Mouse (Mus musculus): Measurements from ENCODE around the gene Map3k4. TPM values are rescaled to one million over a fixed set of nuclear protein-coding genes. Genes with fewer than 3 reads are reported as not detected.
"Not testable (repeated sequence)": the region's sequence is repeated elsewhere in the genome, so short reads cannot be mapped to it uniquely, and the experiment has no call there.

The Map3k4 gene
- polyA plus RNA-seq, 2 experiments: 5.0 to 9.6 TPM

DNA sequence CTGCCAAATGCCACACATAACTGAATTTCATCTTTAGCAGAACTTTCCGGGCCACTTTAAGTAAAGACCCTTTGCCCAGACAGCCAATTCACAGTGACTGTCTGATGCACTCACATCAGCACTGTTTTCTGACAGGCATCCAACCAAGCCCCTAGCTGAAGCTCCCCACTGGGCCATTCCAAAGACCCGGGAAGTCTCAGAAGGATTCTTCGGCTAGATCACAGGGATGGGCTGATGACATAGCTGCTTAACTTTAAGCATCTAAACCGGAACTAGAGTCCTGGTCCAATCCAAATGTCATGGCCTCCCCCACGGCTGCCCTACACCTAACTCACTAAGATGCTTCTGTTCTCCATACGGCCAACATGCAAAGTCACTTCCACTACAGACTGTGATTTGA lies 25.0 kb downstream of the Map3k4 start:
- WGBS (ENCODE audit: insufficient replicate concordance): 71% methylated on average over 6 of the region's 6 CpGs
- DNase-seq (ENCODE audit: low read depth in 3 of 3, low spot score in 3 of 3) (no peak), ATAC-seq (ENCODE audit: insufficient read depth) (no peak)
- H3K9me3 ChIP-seq (ENCODE audit: control insufficient read depth, low read length): no peaks in the 10 kb centered on the region
- H3K4me2 ChIP-seq (ENCODE audit: low read depth): no peak overlapping the region
- no peaks in the 10 kb centered on the region for H3K36me3 ChIP-seq (replicated peaks; ENCODE audit: control insufficient read depth, insufficient read depth, low read depth)
- no peak overlapping the region for H3K9ac ChIP-seq (replicated peaks)
- TF ChIP-seq CTCF (IDR thresholded peaks at IDR 0.05; ENCODE audit: low read depth): no peak
- TF ChIP-seq EP300 (IDR thresholded peaks at IDR 0.05; ENCODE audit: low read depth): no peak
- no peak overlapping the region for H3K27ac ChIP-seq
- no peaks in the 10 kb centered on the region for H3K27me3 ChIP-seq (ENCODE audit: control insufficient read depth, insufficient read depth, low read length)
- H3K4me1 ChIP-seq (replicated peaks; ENCODE audit: control insufficient read depth in 2 of 2, insufficient read depth in 2 of 2, low read length in 1 of 2): no peaks in the 10 kb centered on the region
- no peak overlapping the region for H3K4me3 ChIP-seq (ENCODE audit: insufficient read depth in 1 of 2, low read depth in 2 of 2, low read length in 2 of 2)

DNA sequence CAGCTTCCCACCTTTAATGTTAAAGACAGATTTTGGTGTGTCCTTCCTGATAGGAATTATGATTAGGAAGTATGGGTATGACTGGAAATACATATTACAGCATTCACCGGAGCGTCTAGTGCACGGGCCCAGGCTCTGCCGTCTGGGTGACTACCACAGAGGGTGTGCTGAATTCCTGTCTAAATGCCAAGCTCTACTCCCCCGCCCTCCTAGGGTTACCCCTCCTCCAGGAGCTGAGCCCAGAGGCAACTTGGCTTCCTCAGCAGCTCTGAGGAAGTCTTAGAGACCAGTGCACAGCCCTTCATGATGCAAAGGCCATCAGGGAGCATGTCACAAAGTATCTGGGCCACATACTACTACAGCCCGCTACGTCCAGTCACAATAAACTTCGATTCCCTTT lies 25.7 kb downstream of the Map3k4 start:
- DNase-seq (ENCODE audit: low read depth in 3 of 3, low spot score in 3 of 3): no peak
- Histone ChIP-seq H3K27me3 (ENCODE audit: control insufficient read depth, insufficient read depth, low read length) (no peaks in the 10 kb centered on the region), H3K4me3 (ENCODE audit: insufficient read depth in 1 of 2, low read depth in 2 of 2, low read length in 2 of 2) (no peak overlapping the region), H3K27ac (no peak overlapping the region), H3K4me1 (replicated peaks; ENCODE audit: control insufficient read depth in 2 of 2, insufficient read depth in 2 of 2, low read length in 1 of 2) (no peaks in the 10 kb centered on the region), H3K4me2 (ENCODE audit: low read depth) (no peak overlapping the region), H3K9ac (replicated peaks) (no peak overlapping the region), H3K36me3 (replicated peaks; ENCODE audit: control insufficient read depth, insufficient read depth, low read depth) (no peaks in the 10 kb centered on the region), H3K9me3 (ENCODE audit: control insufficient read depth, low read length) (no peaks in the 10 kb centered on the region)
- 86% methylated on average over 8 of the region's 8 CpGs for WGBS (ENCODE audit: insufficient replicate concordance)
- ATAC-seq (ENCODE audit: insufficient read depth): no peak
- no peak for TF ChIP-seq EP300 (IDR thresholded peaks at IDR 0.05; ENCODE audit: low read depth)
- TF ChIP-seq CTCF (IDR thresholded peaks at IDR 0.05; ENCODE audit: low read depth): no peak

DNA sequence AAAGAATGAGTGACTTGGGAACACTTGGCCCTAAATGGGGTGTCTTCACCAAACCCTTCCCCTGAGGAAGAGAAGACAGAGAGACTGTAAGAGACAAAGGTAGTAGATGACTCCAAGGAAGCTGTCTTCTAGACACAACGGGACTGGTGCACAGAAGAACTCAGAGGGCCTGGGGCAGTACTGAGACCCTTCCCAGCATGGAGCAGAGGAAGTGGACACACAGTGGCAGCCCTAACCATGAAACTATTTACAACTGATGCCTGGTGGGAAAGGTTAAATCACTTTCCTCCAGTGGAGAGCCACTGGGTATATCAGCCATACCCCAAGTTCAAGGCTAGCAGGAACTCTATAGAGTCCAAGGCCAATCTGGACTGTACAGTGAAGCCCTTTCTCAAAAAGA lies 26.2 kb downstream of the Map3k4 start:
- ATAC-seq (ENCODE audit: insufficient read depth): no peak
- Histone ChIP-seq H3K4me1 (replicated peaks; ENCODE audit: control insufficient read depth in 2 of 2, insufficient read depth in 2 of 2, low read length in 1 of 2) (no peaks in the 10 kb centered on the region), H3K4me3 (ENCODE audit: insufficient read depth in 1 of 2, low read depth in 2 of 2, low read length in 2 of 2) (no peak overlapping the region), H3K27me3 (ENCODE audit: control insufficient read depth, insufficient read depth, low read length) (no peaks in the 10 kb centered on the region), H3K9me3 (ENCODE audit: control insufficient read depth, low read length) (no peaks in the 10 kb centered on the region), H3K9ac (replicated peaks) (no peak overlapping the region), H3K4me2 (ENCODE audit: low read depth) (no peak overlapping the region), H3K36me3 (replicated peaks; ENCODE audit: control insufficient read depth, insufficient read depth, low read depth) (no peaks in the 10 kb centered on the region), H3K27ac (no peak overlapping the region)
- TF ChIP-seq CTCF (IDR thresholded peaks at IDR 0.05; ENCODE audit: low read depth) (no peak), EP300 (IDR thresholded peaks at IDR 0.05; ENCODE audit: low read depth) (no peak)
- DNase-seq (ENCODE audit: low read depth in 3 of 3, low spot score in 3 of 3): no peak
- 79% methylated on average over 1 of the region's 1 CpGs for WGBS (ENCODE audit: insufficient replicate concordance)

DNA sequence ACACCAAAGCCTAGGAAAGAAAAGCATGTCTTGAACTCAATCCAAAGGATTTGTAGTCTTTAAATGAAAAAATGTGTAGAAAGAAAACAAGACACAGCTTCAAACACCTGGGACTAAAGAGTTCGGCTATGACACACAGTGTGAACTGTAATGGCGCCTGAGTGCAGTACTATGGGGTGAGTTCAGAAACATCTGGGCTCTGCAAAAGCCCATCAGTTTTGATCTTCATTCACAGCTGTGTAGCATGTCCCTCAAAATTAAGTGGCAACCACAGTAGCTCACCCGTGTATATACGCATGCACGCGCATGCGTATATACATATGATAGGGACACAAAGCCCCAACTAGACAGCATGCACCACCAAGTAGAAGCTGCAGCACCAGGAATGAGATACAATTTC lies 27.4 kb downstream of the Map3k4 start:
- Histone ChIP-seq H3K4me2 (ENCODE audit: low read depth) (no peak overlapping the region), H3K9me3 (ENCODE audit: control insufficient read depth, low read length) (no peaks in the 10 kb centered on the region), H3K27me3 (ENCODE audit: control insufficient read depth, insufficient read depth, low read length) (no peaks in the 10 kb centered on the region), H3K36me3 (replicated peaks; ENCODE audit: control insufficient read depth, insufficient read depth, low read depth) (no peaks in the 10 kb centered on the region), H3K9ac (replicated peaks) (no peak overlapping the region), H3K4me3 (ENCODE audit: insufficient read depth in 1 of 2, low read depth in 2 of 2, low read length in 2 of 2) (no peak overlapping the region), H3K27ac (no peak overlapping the region), H3K4me1 (replicated peaks; ENCODE audit: control insufficient read depth in 2 of 2, insufficient read depth in 2 of 2, low read length in 1 of 2) (no peaks in the 10 kb centered on the region)
- WGBS (ENCODE audit: insufficient replicate concordance): 87% methylated on average over 7 of the region's 7 CpGs
- no peak for TF ChIP-seq CTCF (IDR thresholded peaks at IDR 0.05; ENCODE audit: low read depth)
- no peak for TF ChIP-seq EP300 (IDR thresholded peaks at IDR 0.05; ENCODE audit: low read depth)
- no peak for DNase-seq (ENCODE audit: low read depth in 3 of 3, low spot score in 3 of 3)
- no peak for ATAC-seq (ENCODE audit: insufficient read depth)

DNA sequence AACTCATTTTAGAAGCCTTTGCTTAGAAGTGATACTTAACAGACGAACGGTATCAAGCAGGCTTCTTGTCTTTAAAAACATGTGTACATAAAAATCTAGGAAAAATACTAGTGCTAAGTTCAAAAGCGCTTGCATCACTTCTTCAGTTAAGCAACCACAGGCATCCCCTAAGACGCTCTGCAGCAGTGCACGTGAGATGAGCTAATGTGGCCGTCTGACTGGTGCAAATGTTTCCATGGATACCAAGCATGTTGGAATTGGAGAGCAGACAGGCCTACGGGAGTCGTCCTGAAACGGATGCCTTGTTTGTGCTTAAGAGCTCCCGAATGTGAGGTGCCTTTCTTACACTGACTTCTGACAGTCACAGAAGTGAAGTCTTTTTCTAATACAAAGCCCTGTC lies 27.9 kb downstream of the Map3k4 start:
- no peak for DNase-seq (ENCODE audit: low read depth in 3 of 3, low spot score in 3 of 3)
- no peak overlapping the region for H3K4me3 ChIP-seq (ENCODE audit: insufficient read depth in 1 of 2, low read depth in 2 of 2, low read length in 2 of 2)
- WGBS (ENCODE audit: insufficient replicate concordance): 73% methylated on average over 10 of the region's 10 CpGs
- H3K4me1 ChIP-seq (replicated peaks; ENCODE audit: control insufficient read depth in 2 of 2, insufficient read depth in 2 of 2, low read length in 1 of 2): no peaks in the 10 kb centered on the region
- H3K27ac ChIP-seq: no peak overlapping the region
- H3K27me3 ChIP-seq (ENCODE audit: control insufficient read depth, insufficient read depth, low read length): no peaks in the 10 kb centered on the region
- TF ChIP-seq EP300 (IDR thresholded peaks at IDR 0.05; ENCODE audit: low read depth) (no peak), CTCF (IDR thresholded peaks at IDR 0.05; ENCODE audit: low read depth) (no peak)
- no peaks in the 10 kb centered on the region for H3K36me3 ChIP-seq (replicated peaks; ENCODE audit: control insufficient read depth, insufficient read depth, low read depth)
- no peaks in the 10 kb centered on the region for H3K9me3 ChIP-seq (ENCODE audit: control insufficient read depth, low read length)
- ATAC-seq (ENCODE audit: insufficient read depth): no peak
- H3K4me2 ChIP-seq (ENCODE audit: low read depth): no peak overlapping the region
- no peak overlapping the region for H3K9ac ChIP-seq (replicated peaks)

DNA sequence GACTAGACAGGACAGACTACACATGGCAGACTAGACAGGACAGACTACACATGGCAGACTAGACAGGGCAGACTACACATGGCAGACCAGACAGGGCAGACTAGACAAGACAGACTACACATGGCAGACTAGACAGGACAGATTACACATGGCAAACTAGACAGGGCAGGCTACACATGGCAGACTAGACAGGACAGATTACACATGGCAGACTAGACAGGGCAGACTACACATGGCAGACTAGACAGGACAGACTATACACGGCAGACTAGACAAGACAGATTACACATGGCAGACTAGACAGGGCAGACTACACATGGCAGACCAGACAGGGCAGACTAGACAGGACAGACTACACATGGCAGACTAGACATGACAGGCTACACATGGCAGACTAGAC lies 28.8 kb downstream of the Map3k4 start:
- not testable (repeated sequence) for H3K4me2 ChIP-seq (ENCODE audit: low read depth); H3K36me3 ChIP-seq (replicated peaks; ENCODE audit: control insufficient read depth, insufficient read depth, low read depth); ATAC-seq (ENCODE audit: insufficient read depth); DNase-seq (ENCODE audit: low read depth in 3 of 3, low spot score in 3 of 3); H3K27me3 ChIP-seq (ENCODE audit: control insufficient read depth, insufficient read depth, low read length); H3K9ac ChIP-seq (replicated peaks); H3K9me3 ChIP-seq (ENCODE audit: control insufficient read depth, low read length); H3K27ac ChIP-seq; H3K4me1 ChIP-seq (replicated peaks; ENCODE audit: control insufficient read depth in 2 of 2, insufficient read depth in 2 of 2, low read length in 1 of 2); H3K4me3 ChIP-seq (ENCODE audit: insufficient read depth in 1 of 2, low read depth in 2 of 2, low read length in 2 of 2)
- WGBS (ENCODE audit: insufficient replicate concordance): 76% methylated on average over 1 of the region's 1 CpGs
